Mouse (Mus musculus) frontal cortex, adult (tissue): Measurements from ENCODE around the gene Cuedc1.
A peak's percentile ranks its signal among the peaks of the same experiment; 100 is the strongest.

Source experiments
- ATAC-seq: cut with Nextera tagmentation; 2 replicates; pipeline ENCODE4 v1.9.2; 2017; ENCODE audit warnings: mild to moderate bottlenecking, moderate library complexity, mixed read lengths; ENCODE audit not compliant: low TSS enrichment

The Cuedc1 gene

GRCm38 (mm10) chr11:88148015-88148637 is 50.3 kb downstream of the Cuedc1 start:
- no peak for ATAC-seq

GRCm38 (mm10) chr11:88148638-88149279 is 50.9 kb downstream of the Cuedc1 start:
- ATAC-seq, result peak; percentile 38; the same call in 1 of the 2 replicates

- ATAC-seq, result no peak
Measured at GRCm38 (mm10) chr11:88151379-88152155, 53.7 kb downstream of the Cuedc1 start.

GRCm38 (mm10) chr11:88153880-88154279 is 56.0 kb downstream of the Cuedc1 start:
- no peak for ATAC-seq

- no peak for ATAC-seq
Measured at GRCm38 (mm10) chr11:88154500-88154899, 56.6 kb downstream of the Cuedc1 start.

- ATAC-seq, result peak; percentile 45; the same call in 1 of the 2 replicates
Measured at GRCm38 (mm10) chr11:88155451-88155850, 57.6 kb downstream of the Cuedc1 start.

- ATAC-seq, result no peak
Measured at GRCm38 (mm10) chr11:88155998-88156397, 58.1 kb downstream of the Cuedc1 start.

GRCm38 (mm10) chr11:88156403-88156802 is 58.5 kb downstream of the Cuedc1 start:
- no peak for ATAC-seq

- no peak for ATAC-seq
Measured at GRCm38 (mm10) chr11:88158842-88159246, 61.0 kb downstream of the Cuedc1 start.

GRCm38 (mm10) chr11:88159389-88159788 is 61.5 kb downstream of the Cuedc1 start:
- no peak for ATAC-seq

- ATAC-seq, result no peak
Measured at GRCm38 (mm10) chr11:88160316-88160715, 62.5 kb downstream of the Cuedc1 start.

- peak; percentile 63 for ATAC-seq
Measured at GRCm38 (mm10) chr11:88161051-88161581, 63.3 kb downstream of the Cuedc1 start.

GRCm38 (mm10) chr11:88161651-88162362 is 63.9 kb downstream of the Cuedc1 start:
- ATAC-seq, result peak; percentile 46

- no peak for ATAC-seq
Measured at GRCm38 (mm10) chr11:88162740-88163139, 64.9 kb downstream of the Cuedc1 start.

GRCm38 (mm10) chr11:88164213-88164723 is 66.4 kb downstream of the Cuedc1 start:
- ATAC-seq, result no peak

GRCm38 (mm10) chr11:88164801-88165377 is 67.0 kb downstream of the Cuedc1 start:
- ATAC-seq, result no peak

- no peak for ATAC-seq
Measured at GRCm38 (mm10) chr11:88165683-88166364, 68.0 kb downstream of the Cuedc1 start.

- no peak for ATAC-seq
Measured at GRCm38 (mm10) chr11:88166471-88166870, 68.6 kb downstream of the Cuedc1 start.

GRCm38 (mm10) chr11:88168611-88169010 is 70.8 kb downstream of the Cuedc1 start:
- no peak for ATAC-seq

GRCm38 (mm10) chr11:88169531-88170040 is 71.7 kb downstream of the Cuedc1 start:
- no peak for ATAC-seq
